Mouse (Mus musculus) liver, embryonic 15.5 days (tissue): ENCODE measurements at regions not wholly inside any gene's neighbourhood (a gene's known extent, or its start where the extent isn't known, plus 50 kb on each side); places are given as distances from the start of the nearest gene placed in this dataset.

Experiments used
- ATAC-seq: fragments of 200-750 bp; cut with Nextera tagmentation; 2 replicates; pipeline ENCODE4 v1.8.0; 2017; ENCODE audit warnings: moderate number of reproducible peaks, mild to moderate bottlenecking, moderate library complexity; ENCODE audit not compliant: insufficient read depth
- H3K27ac ChIP-seq: fragments of 300-500 bp; sonication (generic); replicated peaks from 2 replicates; pipeline ENCODE4 v1.5.1; 2015; ENCODE audit warnings: mild to moderate bottlenecking, inconsistent platforms
- H3K27me3 ChIP-seq: fragments of 300-500 bp; sonication (generic); 2 replicates; pipeline ENCODE4 v1.6.1; 2015; ENCODE audit warnings: mild to moderate bottlenecking, inconsistent platforms
- H3K36me3 ChIP-seq: fragments of 300-500 bp; sonication (generic); replicated peaks from 2 replicates; pipeline ENCODE4 v1.6.1; 2015; ENCODE audit warnings: moderate library complexity, mild to moderate bottlenecking, inconsistent platforms
- H3K4me1 ChIP-seq: fragments of 300-500 bp; sonication (generic); replicated peaks from 2 replicates; pipeline ENCODE4 v1.6.1; 2015; ENCODE audit warnings: inconsistent platforms
- H3K4me2 ChIP-seq: fragments of 300-500 bp; sonication (generic); 2 replicates; pipeline ENCODE4 v1.6.1; 2015; ENCODE audit warnings: moderate library complexity, mild to moderate bottlenecking, inconsistent platforms
- H3K4me3 ChIP-seq: fragments of 300-500 bp; sonication (generic); replicated peaks from 2 replicates; pipeline ENCODE4 v1.5.1; 2015; ENCODE audit warnings: mild to moderate bottlenecking, inconsistent platforms
- H3K9ac ChIP-seq: fragments of 300-500 bp; sonication (generic); 2 replicates; pipeline ENCODE4 v1.6.1; 2015; ENCODE audit warnings: moderate library complexity, mild to moderate bottlenecking, inconsistent platforms
- H3K9me3 ChIP-seq: fragments of 300-500 bp; sonication (generic); replicated peaks from 2 replicates; pipeline ENCODE4 v1.6.1; 2016; ENCODE audit warnings: inconsistent platforms
- WGBS: fragments of 180-500 bp; shearing (Covaris S2); methylation state at CpG from one replicate; pipeline ENCODE4 v1.1.7; 2015; ENCODE audit warnings: mixed read lengths; ENCODE audit not compliant: insufficient replicate concordance; 5-methylcytosine and 5-hydroxymethylcytosine counted together

DNA sequence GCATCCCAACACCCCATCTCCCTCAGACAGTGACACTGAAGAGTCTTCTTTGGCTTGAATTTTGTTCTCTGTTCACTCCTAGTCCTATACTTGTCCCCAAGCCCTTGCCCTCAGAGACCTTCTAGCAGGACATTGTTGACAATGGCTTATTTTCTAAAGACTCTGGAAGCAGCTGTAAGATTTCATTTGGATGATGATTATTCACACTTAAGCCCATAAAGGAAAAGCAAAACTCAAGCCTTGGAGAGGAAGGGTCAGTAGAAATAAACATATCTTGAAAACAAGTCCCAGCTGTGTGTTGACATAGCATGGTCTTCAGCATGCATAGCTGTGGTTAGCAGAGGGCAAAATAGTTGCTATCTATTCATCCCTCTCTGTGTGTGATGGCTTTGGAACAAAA, 59.9 kb upstream of the Cdh11 start:
- no peak for ATAC-seq
- no peaks in the 10 kb centered on the region for H3K4me1 ChIP-seq

GRCm38 (mm10) chr8:102860021-102860420, 74.6 kb upstream of the Cdh11 start:
- Histone ChIP-seq H3K9me3 (no peaks in the 10 kb centered on the region), H3K27ac (no peak overlapping the region), H3K36me3 (no peaks in the 10 kb centered on the region), H3K9ac (no peak overlapping the region), H3K27me3 (no peaks in the 10 kb centered on the region), H3K4me3 (no peak overlapping the region), H3K4me2 (no peak overlapping the region), H3K4me1 (no peaks in the 10 kb centered on the region)
- 50% methylated on average over 1 of the region's 1 CpGs for WGBS
- no peak for ATAC-seq

More for the DNA sequence above, 59.9 kb upstream of the Cdh11 start:
- Histone ChIP-seq H3K27ac (no peak overlapping the region), H3K4me3 (no peak overlapping the region), H3K4me2 (no peak overlapping the region), H3K9me3 (no peaks in the 10 kb centered on the region), H3K27me3 (no peaks in the 10 kb centered on the region), H3K36me3 (no peaks in the 10 kb centered on the region), H3K9ac (no peak overlapping the region)

DNA sequence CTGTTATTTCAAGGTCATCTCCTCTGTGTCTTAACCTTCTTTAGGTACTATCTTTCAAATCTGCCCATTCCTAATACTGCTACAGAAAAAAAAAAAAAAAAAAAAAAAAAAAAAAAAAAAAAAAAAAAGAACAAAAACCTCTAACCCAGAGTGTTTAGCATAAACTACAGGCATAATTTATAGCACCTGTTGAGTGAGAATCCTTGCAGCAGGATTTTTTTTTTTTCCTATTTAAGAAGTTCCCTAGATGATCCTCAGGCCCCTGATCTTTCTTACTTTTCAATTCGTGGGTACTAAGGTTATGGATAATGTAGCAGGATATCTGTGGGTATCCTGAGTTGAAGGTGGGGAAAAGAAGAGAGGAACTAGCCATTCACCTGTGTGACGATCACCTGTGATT, 114.1 kb upstream of the Cdh11 start:
- no peaks in the 10 kb centered on the region for H3K27me3 ChIP-seq
- no peak overlapping the region for H3K27ac ChIP-seq
- 55% methylated on average over 2 of the region's 2 CpGs for WGBS
- H3K4me3 ChIP-seq = no peak overlapping the region
- no peak overlapping the region for H3K4me2 ChIP-seq
- no peaks in the 10 kb centered on the region for H3K36me3 ChIP-seq
- no peak for ATAC-seq
- H3K9me3 ChIP-seq = no peaks in the 10 kb centered on the region
- no peaks in the 10 kb centered on the region for H3K4me1 ChIP-seq
- no peak overlapping the region for H3K9ac ChIP-seq

- H3K4me3 ChIP-seq = no peak overlapping the region
- WGBS = 62% methylated on average over 5 of the region's 5 CpGs
- no peak overlapping the region for H3K27ac ChIP-seq
- no peaks in the 10 kb centered on the region for H3K27me3 ChIP-seq
- no peaks in the 10 kb centered on the region for H3K36me3 ChIP-seq
- no peaks in the 10 kb centered on the region for H3K9me3 ChIP-seq
- ATAC-seq = no peak
- H3K4me1 ChIP-seq = no peaks in the 10 kb centered on the region
- H3K9ac ChIP-seq = no peak overlapping the region
- H3K4me2 ChIP-seq = no peak overlapping the region
These were observed 115.2 kb upstream of the Cdh11 start for GRCm38 (mm10) chr8:102900662-102901061.

GRCm38 (mm10) chr8:102907444-102907843, 122.0 kb upstream of the Cdh11 start:
- Histone ChIP-seq H3K4me1 (no peaks in the 10 kb centered on the region), H3K36me3 (no peaks in the 10 kb centered on the region), H3K4me2 (no peak overlapping the region), H3K27me3 (no peaks in the 10 kb centered on the region), H3K9me3 (no peaks in the 10 kb centered on the region), H3K27ac (no peak overlapping the region), H3K9ac (no peak overlapping the region), H3K4me3 (no peak overlapping the region)
- 47% methylated on average over 2 of the region's 2 CpGs for WGBS
- ATAC-seq = no peak

GRCm38 (mm10) chr8:102931342-102931835, 145.9 kb upstream of the Cdh11 start:
- Histone ChIP-seq H3K9ac (no peak overlapping the region), H3K4me1 (no peaks in the 10 kb centered on the region), H3K27me3 (no peaks in the 10 kb centered on the region), H3K4me2 (no peak overlapping the region), H3K4me3 (no peak overlapping the region), H3K27ac (no peak overlapping the region), H3K9me3 (no peaks in the 10 kb centered on the region), H3K36me3 (no peaks in the 10 kb centered on the region)
- 45% methylated on average over 3 of the region's 3 CpGs for WGBS
- no peak for ATAC-seq

DNA sequence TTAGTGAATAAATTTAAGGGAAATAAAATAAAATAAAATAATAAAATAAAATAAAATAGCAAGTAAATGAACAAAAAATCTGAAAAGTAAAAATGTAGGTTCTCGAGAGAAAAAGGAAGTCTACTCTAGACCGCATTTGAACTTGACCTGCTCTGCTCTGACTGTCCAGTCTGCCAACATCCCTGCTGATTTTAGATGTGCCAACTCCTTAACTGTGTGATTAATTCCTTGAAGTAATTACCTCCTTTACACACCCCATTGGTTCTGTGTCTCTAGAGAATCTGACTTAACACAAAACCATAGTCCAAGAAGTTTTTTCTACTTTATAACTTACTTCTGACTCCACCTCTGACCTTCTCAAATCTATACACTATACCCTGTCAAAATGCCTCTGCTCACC, 153.3 kb upstream of the Cdh11 start:
- no peak for ATAC-seq
- Histone ChIP-seq H3K27me3 (no peaks in the 10 kb centered on the region), H3K4me3 (no peak overlapping the region), H3K4me2 (no peak overlapping the region), H3K36me3 (no peaks in the 10 kb centered on the region), H3K4me1 (no peaks in the 10 kb centered on the region), H3K27ac (no peak overlapping the region), H3K9me3 (no peaks in the 10 kb centered on the region), H3K9ac (no peak overlapping the region)
- WGBS = 72% methylated on average over 2 of the region's 2 CpGs

DNA sequence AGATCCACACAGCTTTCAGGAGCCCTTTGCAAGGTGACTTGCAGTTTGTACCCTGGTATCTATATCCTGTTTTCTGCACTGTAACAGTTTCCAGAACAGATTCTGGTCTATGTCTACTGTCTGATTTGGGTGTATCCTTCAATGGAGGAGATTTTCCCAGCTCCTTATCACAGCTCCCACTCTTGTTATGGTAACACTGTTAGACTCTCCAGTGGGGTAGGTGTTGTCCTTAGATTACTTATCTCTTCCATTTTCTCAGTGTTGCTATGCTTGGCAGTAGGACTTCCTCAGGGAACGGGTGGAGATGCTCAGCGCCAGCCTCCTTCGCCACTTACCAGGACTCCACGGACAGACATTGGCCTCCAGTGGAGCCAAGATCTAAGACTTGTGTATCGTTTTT, 160.1 kb upstream of the Cdh11 start:
- Histone ChIP-seq H3K4me3 (no peak overlapping the region), H3K4me2 (no peak overlapping the region), H3K27me3 (no peaks in the 10 kb centered on the region), H3K9ac (no peak overlapping the region), H3K4me1 (no peaks in the 10 kb centered on the region), H3K36me3 (no peaks in the 10 kb centered on the region), H3K27ac (no peak overlapping the region), H3K9me3 (no peaks in the 10 kb centered on the region)
- ATAC-seq = no peak
- 71% methylated on average over 5 of the region's 5 CpGs for WGBS

DNA sequence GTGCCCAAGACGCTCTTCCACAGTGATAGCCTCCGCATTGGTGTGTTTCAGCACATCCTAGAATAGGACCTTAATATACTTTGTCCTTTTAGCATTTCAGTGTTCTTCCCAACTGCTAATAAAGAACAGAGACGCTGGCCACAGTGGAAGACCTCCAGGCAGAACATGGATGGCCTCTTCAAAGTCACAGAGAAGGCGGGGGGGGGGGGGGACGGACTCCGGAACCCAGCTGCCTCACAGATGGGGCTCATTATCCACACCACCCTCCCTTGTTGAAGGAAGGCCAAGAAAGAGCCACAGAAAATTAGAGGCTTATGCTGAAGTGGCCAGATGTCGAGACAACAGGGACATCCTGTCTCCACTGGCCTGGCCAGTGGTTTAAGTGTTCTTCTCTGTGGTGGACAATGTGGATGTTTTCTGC, 192.7 kb upstream of the Cdh11 start:
- Histone ChIP-seq H3K4me3 (no peak overlapping the region), H3K27ac (no peak overlapping the region), H3K27me3 (no peaks in the 10 kb centered on the region), H3K4me1 (no peaks in the 10 kb centered on the region), H3K9me3 (no peaks in the 10 kb centered on the region), H3K4me2 (no peak overlapping the region), H3K36me3 (no peaks in the 10 kb centered on the region), H3K9ac (no peak overlapping the region)
- 65% methylated on average over 7 of the region's 7 CpGs for WGBS
- ATAC-seq = no peak

DNA sequence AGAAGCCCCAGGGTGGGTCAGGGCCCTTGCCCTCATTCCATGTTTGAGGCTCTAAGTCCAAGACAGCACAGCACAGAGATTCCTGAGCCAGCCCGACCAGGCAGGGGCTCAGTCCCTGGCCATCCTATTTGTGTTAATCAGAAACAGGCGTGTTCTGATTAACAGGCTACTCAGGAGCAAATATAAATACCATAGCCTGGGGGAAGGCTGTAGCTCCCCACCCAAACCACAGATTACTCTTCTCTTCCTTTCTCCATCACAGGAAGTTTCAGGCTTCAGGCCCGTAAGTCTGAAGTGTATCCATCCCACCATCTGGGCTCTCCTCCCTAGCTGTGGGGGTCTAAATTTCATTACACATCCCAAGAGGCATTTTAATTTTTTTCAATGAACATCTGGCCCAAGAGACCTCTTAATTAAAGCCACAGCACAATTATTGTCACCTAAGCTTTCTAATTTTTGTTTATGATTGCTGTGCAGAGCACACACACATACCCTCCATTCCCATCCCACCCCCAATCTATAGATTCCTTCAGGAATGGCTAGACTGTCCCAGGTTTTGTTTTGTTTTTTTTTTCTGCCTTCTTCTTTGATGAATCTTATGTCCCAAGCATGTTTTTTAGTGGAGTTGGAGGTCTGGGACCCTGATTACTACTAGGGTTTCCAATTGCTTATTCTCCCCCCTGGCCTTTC, 197.9 kb upstream of the Cdh11 start:
- Histone ChIP-seq H3K4me1 (no peaks in the 10 kb centered on the region), H3K4me3 (no peak overlapping the region), H3K27ac (no peak overlapping the region), H3K36me3 (no peaks in the 10 kb centered on the region), H3K9ac (no peak overlapping the region), H3K4me2 (no peak overlapping the region), H3K9me3 (no peaks in the 10 kb centered on the region), H3K27me3 (no peaks in the 10 kb centered on the region)
- no peak for ATAC-seq
- WGBS = 45% methylated on average over 3 of the region's 3 CpGs

- no peaks in the 10 kb centered on the region for H3K4me1 ChIP-seq
- H3K27me3 ChIP-seq = no peaks in the 10 kb centered on the region
- no peaks in the 10 kb centered on the region for H3K36me3 ChIP-seq
- WGBS = 50% methylated on average over 3 of the region's 3 CpGs
- no peak for ATAC-seq
- no peak overlapping the region for H3K4me2 ChIP-seq
- H3K27ac ChIP-seq = no peak overlapping the region
- no peaks in the 10 kb centered on the region for H3K9me3 ChIP-seq
- H3K9ac ChIP-seq = no peak overlapping the region
- H3K4me3 ChIP-seq = no peak overlapping the region
These were observed 198.4 kb upstream of the Cdh11 start for GRCm38 (mm10) chr8:102983910-102984225.

DNA sequence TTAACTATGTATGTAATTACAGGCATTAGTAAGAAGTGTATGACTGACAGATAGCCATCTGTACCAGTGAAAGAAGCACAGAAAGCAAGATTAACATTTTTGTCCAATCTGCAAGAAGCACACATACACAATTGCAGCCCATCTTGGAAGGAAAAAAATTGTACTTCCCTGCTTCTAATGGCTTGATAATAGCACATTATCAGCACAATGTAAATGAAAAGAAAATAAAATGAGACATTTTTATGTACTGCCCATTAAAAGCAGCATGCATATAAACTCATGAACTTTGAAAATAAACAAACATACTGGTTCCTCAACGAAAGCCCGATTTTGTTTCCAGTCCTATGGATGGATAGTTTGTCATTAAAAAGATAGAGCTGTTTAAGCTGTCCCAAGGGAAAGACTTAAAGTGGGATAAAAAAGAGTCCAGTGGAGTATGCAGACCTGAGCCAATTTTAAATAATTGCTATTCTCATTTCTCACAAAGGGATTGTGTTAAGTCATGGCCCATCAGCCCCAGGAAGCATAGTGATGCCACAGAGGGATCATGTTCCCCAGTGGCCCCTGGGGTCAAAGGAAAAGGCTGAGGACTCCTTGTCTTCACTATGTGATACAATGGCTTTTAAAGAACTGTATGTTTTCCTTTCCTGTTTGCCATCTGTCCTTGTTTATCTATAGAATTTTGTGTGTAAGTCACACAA, 222.0 kb upstream of the Cdh11 start:
- H3K4me1 ChIP-seq = no peaks in the 10 kb centered on the region
- no peaks in the 10 kb centered on the region for H3K9me3 ChIP-seq
- no peak overlapping the region for H3K27ac ChIP-seq
- H3K27me3 ChIP-seq = no peaks in the 10 kb centered on the region
- H3K4me3 ChIP-seq = no peak overlapping the region
- ATAC-seq = no peak
- H3K4me2 ChIP-seq = no peak overlapping the region
- no peaks in the 10 kb centered on the region for H3K36me3 ChIP-seq
- WGBS = 63% methylated on average over 2 of the region's 2 CpGs
- H3K9ac ChIP-seq = no peak overlapping the region
